Comparison of ENCODE assay signal across 9 mouse cellular contexts in the genomic region with DNA sequence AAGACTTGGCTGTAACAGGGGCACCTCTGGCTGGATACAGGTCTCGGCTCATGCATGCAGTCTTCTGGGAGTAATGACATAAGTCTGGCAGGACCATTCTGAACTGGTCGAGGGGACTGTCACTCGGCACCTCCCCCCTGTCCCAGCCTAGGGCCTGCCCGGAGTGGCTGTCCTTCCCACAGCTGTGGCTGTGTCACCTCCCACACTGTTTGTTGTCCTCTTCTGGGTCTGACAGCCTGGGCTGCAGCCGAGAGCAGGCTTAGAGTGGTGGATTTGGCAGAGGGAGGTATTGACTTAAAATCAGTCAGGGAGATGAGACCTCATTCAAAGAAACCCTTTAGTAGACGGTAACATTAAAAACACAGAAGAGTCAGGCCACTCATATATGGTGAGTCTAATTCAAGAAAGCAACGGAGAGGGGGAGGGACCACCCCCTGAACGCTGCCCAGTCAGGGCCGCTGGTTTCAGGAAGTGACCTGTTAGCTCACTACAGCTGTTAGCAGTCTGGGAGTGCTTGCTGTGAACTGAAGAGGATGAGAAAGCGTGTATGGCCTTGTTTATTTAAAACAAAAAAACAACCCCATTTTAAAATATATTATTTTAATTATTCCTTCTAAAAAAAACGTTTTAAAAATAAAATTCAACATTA.
DNase-seq lines count a peak whose midpoint lies in the region; ATAC-seq and TF ChIP-seq lines count a peak whose summit lies in the region.
"Had no signal": no experiment of that assay in that cellular context is flagged by ENCODE, and none has a peak within 500 bp of the region (broad histone marks: within the 10 kb centered on the region; RNA-seq: fewer than 3 reads in every experiment).

No protein-coding gene starts in this region.

- H3K4me3 ChIP-seq in lung, embryonic 14.5 days (ENCODE audit: low read depth, low read length) = no peak overlapping the region
- H3K4me3 ChIP-seq in heart, embryonic 14.5 days (ENCODE audit: control insufficient read depth in 1 of 2, insufficient read depth in 1 of 2, low read depth in 1 of 2, low read length in 2 of 2) = peak overlapping the region; percentile 14 to 16; a peak in 3 of 4 replicates
- no peak overlapping the region for H3K4me3 ChIP-seq in limb, embryonic 14.5 days (replicated peaks; ENCODE audit: low read length)
- no peak overlapping the region for H3K4me3 ChIP-seq in stomach, embryonic 15.5 days (replicated peaks)
- H3K4me3 ChIP-seq: erythroblast, embryonic 14.5 days had no signal

- H3K9me3 ChIP-seq in lung, embryonic 14.5 days (ENCODE audit: low read depth, low read length) = no peaks in the 10 kb centered on the region
- H3K9me3 ChIP-seq in heart, embryonic 14.5 days (ENCODE audit: control insufficient read depth, low read length) = no peaks in the 10 kb centered on the region
- H3K9me3 ChIP-seq in limb, embryonic 14.5 days (ENCODE audit: control insufficient read depth, low read length) = no peaks in the 10 kb centered on the region
- no peaks in the 10 kb centered on the region for H3K9me3 ChIP-seq in stomach, embryonic 15.5 days

- no peaks in the 10 kb centered on the region for H3K27me3 ChIP-seq in lung, embryonic 14.5 days (ENCODE audit: insufficient read depth, low read length)
- peaks cover 5% of the 10 kb centered on the region; the same call in 1 of the 2 replicates for H3K27me3 ChIP-seq in heart, embryonic 14.5 days (ENCODE audit: control insufficient read depth, insufficient read depth, low read length)
- H3K27me3 ChIP-seq in limb, embryonic 14.5 days (ENCODE audit: control insufficient read depth, insufficient read depth, low read length) = no peaks in the 10 kb centered on the region
- no peaks in the 10 kb centered on the region for H3K27me3 ChIP-seq in stomach, embryonic 15.5 days (replicated peaks)

- no peak for TF ChIP-seq CTCF in lung, embryonic 14.5 days (IDR thresholded peaks at IDR 0.05; ENCODE audit: low read depth)

- DNase-seq in lung, embryonic 14.5 days = peak; percentile 68
- DNase-seq in lung, postnatal 25 days (ENCODE audit: low spot score) = no peak
- DNase-seq in limb, embryonic 14.5 days (ENCODE audit: low spot score) = peak; percentile 28
- DNase-seq in ovary, postnatal 10 days (ENCODE audit: low spot score) = no peak

- no peak overlapping the region; the same call in 1 of the 2 replicates for H3K9ac ChIP-seq in lung, embryonic 14.5 days
- H3K9ac ChIP-seq in heart, embryonic 14.5 days (ENCODE audit: low read length) = no peak overlapping the region
- H3K9ac ChIP-seq in limb, embryonic 14.5 days (ENCODE audit: low read depth, low read length, severe bottlenecking) = no peak overlapping the region
- no peak overlapping the region for H3K9ac ChIP-seq in stomach, embryonic 15.5 days

- peaks cover 9% of the 10 kb centered on the region for H3K4me1 ChIP-seq in lung, embryonic 14.5 days (ENCODE audit: insufficient read depth)
- H3K4me1 ChIP-seq in heart, embryonic 14.5 days (ENCODE audit: control insufficient read depth in 2 of 2, insufficient read depth in 2 of 2, low read length in 2 of 2) = peaks cover 8 to 15% of the 10 kb centered on the region in 2 experiments
- H3K4me1 ChIP-seq in limb, embryonic 14.5 days (ENCODE audit: control insufficient read depth, insufficient read depth, low read length) = peaks cover 29% of the 10 kb centered on the region
- H3K4me1 ChIP-seq in stomach, embryonic 15.5 days = peaks cover 8% of the 10 kb centered on the region

- no peak for TF ChIP-seq POLR2A in limb, embryonic 14.5 days (IDR thresholded peaks at IDR 0.05; ENCODE audit: borderline replicate concordance, extremely low read depth, insufficient read depth, insufficient read length)

- peak overlapping the region; percentile 43 for H3K4me2 ChIP-seq in lung, embryonic 14.5 days
- H3K4me2 ChIP-seq in heart, embryonic 14.5 days (ENCODE audit: low read length) = peak overlapping the region; percentile 56
- H3K4me2 ChIP-seq in limb, embryonic 14.5 days (replicated peaks; ENCODE audit: low read depth, low read length, severe bottlenecking) = no peak overlapping the region
- H3K4me2 ChIP-seq in stomach, embryonic 15.5 days = 0 out of 2 replicates have a peak overlapping the region, but pooled peaks have one; percentile 16

- H3K27ac ChIP-seq in lung, embryonic 14.5 days (ENCODE audit: low read depth) = peak overlapping the region; percentile 80
- H3K27ac ChIP-seq in heart, embryonic 14.5 days (replicated peaks in 1 of 2; ENCODE audit: control insufficient read depth in 1 of 2, insufficient read depth in 1 of 2, low read depth in 2 of 2, low read length in 2 of 2) = 0 out of 4 replicates have a peak overlapping the region, but pooled peaks have one; percentile 10 to 12
- no peak overlapping the region; the same call in 1 of the 2 replicates for H3K27ac ChIP-seq in limb, embryonic 14.5 days (replicated peaks; ENCODE audit: low read depth, low read length)
- peak overlapping the region; percentile 51; the same call in 1 of the 2 replicates for H3K27ac ChIP-seq in stomach, embryonic 15.5 days

- 5% methylated on average over 11 of the region's 11 CpGs for WGBS in lung, embryonic 14.5 days
- WGBS in heart, embryonic 14.5 days = 6% methylated on average over 11 of the region's 11 CpGs
- 18% methylated on average over 11 of the region's 11 CpGs for WGBS in limb, embryonic 14.5 days
- WGBS in stomach, embryonic 15.5 days = 22% methylated on average over 11 of the region's 11 CpGs

- ATAC-seq in lung, embryonic 14.5 days (ENCODE audit: insufficient read depth) = peak; percentile 86
- peak; percentile 68 for ATAC-seq in heart, embryonic 14.5 days (ENCODE audit: insufficient number of reproducible peaks, insufficient read depth, low FRiP score, low read depth)
- peak; percentile 66 for ATAC-seq in limb, embryonic 14.5 days (ENCODE audit: low FRiP score, low read depth)
- ATAC-seq in stomach, embryonic 15.5 days (ENCODE audit: insufficient read depth, low FRiP score, low read depth) = 0 out of 2 replicates have a peak, but pooled peaks have one; percentile 28
- no peak for ATAC-seq in cerebellum, adult (ENCODE audit: insufficient number of reproducible peaks, low FRiP score, low TSS enrichment)
- ATAC-seq: inflammation-experienced regulatory T-cells, adult 6 months had no signal

- H3K36me3 ChIP-seq in lung, embryonic 14.5 days (ENCODE audit: insufficient read depth) = no peaks in the 10 kb centered on the region
- no peaks in the 10 kb centered on the region for H3K36me3 ChIP-seq in heart, embryonic 14.5 days (ENCODE audit: control insufficient read depth, insufficient read depth, low read length)
- no peaks in the 10 kb centered on the region for H3K36me3 ChIP-seq in limb, embryonic 14.5 days (ENCODE audit: control insufficient read depth, insufficient read depth, low read length)
- H3K36me3 ChIP-seq in stomach, embryonic 15.5 days = no peaks in the 10 kb centered on the region

Comparison
In these comparisons a context has a peak if more than half of its experiments do, and no peak if none do; other contexts are left out.
1. DNase-seq: peak in lung, embryonic 14.5 days (single experiment) and limb, embryonic 14.5 days (single experiment); none in lung, postnatal 25 days (single experiment) and ovary, postnatal 10 days (single experiment).
2. H3K4me3 ChIP-seq: peak in heart, embryonic 14.5 days (2 of 2); none in lung, embryonic 14.5 days (single experiment), limb, embryonic 14.5 days (single experiment) and stomach, embryonic 15.5 days (single experiment).